Mouse (Mus musculus): ENCODE data around the gene M1ap.

Gene M1ap

DNA sequence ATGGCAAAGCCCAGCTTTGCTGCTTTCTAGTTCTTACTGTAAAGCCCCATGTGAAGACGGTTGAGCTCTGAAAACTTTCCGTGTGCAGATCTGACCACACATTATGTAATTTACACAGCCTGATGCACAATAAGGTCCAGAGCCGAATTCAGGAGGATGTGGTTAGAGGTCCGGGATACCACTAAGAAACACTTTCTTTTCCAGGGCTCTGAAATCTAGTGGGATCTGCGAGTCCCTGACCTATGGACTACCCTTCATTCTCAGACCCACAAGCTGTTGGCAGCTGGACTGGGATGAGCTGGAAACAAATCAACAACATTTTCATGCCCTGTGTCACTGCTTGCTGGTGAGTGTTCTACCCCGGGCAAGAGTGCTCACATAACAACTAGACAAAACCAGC is 59.4 kb downstream of the M1ap start:
- DNase-seq (ENCODE audit: low spot score in 2 of 2): no peak

DNA sequence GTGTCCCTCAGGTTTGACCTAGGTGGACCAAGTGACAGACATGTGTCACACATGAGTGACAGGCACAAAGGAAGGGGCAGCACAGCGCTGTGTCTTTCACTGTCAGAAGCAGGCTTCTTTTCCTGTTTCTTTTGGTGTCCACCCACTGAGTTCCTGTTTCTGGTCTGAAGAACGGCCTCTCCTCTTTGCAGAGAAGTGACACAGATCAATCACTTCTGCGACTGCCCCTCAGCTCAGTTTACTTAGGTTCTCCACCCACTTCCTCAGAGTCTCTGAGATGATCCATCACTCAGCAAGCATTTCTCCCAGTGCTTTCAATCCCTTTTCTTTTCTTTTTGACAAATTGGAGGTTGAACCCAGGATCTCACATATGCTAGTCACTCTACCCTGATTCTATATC is 62.0 kb downstream of the M1ap start:
- no peak for DNase-seq (ENCODE audit: low spot score in 2 of 2)

DNA sequence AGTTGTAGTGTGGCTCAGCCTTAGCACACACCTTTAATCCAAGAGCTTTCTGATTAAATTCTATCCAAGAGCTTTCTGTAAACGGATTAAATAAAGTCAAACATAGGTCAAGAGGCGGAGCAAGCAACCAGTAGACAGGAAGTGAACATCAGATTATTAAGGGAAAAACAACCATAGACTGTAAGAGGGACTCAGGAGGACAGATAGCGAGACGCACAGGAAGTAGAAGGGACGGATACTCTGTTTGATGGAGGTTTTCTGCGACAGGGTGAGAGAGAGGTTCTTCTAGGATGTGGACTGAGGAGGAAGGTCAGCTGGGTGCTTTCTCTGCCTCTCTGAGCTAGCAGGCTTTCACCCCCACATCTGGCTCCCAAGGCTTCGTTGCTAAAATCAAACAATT is 63.3 kb downstream of the M1ap start:
- no peak for DNase-seq (ENCODE audit: low spot score in 2 of 2)

DNA sequence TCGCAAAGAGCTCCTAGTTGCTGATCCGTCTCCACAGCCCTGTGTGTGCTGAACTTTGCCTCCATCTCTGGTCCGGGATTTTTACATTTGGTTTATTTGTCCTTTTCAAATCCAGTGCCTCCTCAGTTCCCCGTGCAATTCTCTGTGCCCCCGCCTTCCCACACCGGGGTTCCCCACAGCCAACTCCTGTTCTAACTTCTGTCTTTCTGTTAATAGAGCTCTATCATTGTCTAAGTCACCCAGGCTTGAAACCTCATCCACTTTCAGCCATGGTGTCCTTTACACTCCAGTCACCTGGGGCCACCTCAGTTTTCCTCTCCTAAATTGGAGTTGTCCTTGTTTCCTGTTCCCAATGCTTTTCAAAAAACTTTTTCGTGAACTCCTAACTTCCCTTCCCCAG is 64.6 kb downstream of the M1ap start:
- DNase-seq (ENCODE audit: low spot score in 2 of 2): no peak

DNA sequence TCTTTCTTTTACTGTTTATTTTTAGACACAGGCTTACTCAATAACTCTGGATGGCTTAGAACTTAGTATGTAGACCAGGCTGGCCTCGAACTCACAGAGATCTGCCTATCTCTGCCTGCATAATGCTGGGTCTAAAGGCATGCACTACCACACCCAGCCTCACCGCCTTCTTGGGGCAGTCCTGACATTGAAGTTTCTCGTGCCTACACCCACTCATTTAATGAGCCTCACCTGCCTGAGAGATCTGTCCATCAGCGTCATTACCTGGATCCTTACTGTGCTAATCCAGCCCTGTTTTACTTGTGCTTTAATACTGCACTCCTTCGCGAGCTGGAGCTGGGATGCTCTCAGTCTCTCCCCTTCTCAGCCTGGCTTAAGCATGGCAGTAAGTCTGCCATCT is 65.1 kb downstream of the M1ap start:
- no peak for DNase-seq (ENCODE audit: low spot score in 2 of 2)

DNA sequence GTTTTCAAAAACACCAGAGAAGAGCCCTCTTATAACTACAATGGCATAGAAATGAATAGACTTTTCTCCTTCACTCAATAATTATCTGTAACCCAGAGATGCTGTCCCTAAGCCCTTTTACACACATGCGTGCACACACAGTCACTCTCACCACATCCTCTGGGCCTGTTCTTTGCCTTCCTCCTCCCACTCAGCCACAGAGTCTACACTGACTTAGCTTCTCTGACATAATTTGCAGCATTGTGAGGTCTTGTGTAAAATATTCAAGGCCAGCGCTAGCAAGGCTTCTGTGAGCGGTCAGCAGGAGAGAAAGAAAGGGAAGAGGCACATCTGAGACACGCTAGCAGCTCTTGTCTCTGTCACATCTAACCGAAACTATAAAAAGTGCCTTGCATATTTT is 66.7 kb downstream of the M1ap start:
- DNase-seq (ENCODE audit: low spot score in 2 of 2): no peak

DNA sequence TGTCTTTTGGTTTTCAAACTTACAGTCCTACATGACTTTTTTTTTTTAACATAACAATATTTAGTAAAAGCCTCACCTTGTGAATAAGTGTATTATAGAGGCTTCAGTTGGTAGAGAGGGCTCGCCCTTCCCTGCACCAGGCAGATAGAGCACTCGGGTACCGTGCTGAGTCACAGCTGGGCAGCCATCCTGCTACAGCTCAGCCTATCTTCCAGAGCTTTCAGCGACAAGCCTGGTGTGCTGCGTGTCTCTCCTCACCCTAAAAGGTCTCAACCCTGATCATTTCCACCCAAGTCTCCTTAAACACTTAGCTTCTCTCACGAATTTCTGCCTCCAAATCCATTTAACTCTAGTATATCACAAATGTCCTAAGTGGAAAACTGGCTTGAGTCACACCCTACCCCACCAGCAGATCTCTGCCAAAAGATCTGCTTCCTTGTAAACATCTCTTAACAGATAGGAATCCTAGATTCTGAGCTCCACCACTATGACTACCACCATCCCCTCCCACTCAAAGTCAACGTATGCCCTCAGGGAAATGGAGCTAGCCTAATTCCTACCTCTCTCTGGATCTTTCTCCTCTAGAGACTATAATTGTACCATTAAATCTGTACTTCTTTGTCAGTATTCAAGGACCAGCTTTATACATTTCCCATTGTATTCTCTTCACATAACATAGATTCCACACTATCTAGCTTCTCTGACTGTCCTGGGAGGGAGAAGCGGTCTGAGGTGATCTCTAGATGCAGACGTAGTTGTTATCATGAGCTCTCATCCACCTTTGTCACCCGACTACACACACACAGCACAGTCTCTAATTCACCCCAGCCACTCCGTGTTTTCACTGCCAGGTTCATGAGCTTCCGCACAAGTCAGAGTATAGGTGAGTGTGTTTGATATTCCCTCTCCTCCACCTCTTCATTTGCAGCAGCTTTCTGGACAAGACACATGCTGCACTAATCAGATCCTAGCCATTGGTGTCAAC is 68.1 kb downstream of the M1ap start:
- DNase-seq (ENCODE audit: low spot score in 2 of 2): no peak

DNA sequence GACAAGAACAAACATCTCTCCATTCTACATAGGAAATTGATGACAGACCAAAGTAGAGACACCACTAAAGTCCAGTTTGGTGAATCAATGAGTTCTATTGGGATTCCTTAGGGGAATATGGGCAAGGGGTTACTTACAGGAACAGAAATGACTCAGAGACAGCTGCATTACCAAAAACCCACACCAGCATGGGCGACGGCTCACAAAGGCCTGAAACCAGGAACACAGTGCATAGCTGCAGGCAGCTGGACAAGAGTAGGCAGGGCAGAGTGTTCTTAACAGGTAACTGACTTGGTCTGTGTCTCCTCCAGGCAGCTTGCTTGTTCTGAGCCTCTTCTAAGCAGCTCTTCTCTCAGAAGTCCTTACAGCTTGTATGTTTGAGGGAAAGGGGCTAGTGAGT is 69.0 kb downstream of the M1ap start:
- DNase-seq (ENCODE audit: low spot score in 2 of 2): no peak

DNA sequence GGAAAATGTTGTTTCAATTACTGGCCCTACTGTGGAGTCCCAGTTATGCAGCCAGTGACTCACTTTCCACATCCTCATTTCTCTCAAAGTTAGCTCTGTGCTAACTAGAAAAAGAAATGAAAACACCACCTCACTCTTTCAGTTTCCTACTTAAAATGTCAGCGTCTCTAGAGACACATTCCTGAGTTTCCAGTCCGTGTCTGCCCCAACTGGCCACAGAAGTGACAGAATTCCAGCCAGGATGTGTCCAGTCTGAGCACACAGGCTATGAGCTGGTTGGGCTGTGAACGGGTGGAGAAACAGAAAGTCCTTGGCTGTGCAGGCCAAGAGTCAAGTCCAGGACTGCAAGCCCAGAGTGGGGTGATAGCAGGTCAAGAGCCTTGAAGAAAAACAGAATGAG is 70.5 kb downstream of the M1ap start:
- peak in 1 of 2 experiments; percentile 43 for DNase-seq (ENCODE audit: low spot score in 2 of 2)

DNA sequence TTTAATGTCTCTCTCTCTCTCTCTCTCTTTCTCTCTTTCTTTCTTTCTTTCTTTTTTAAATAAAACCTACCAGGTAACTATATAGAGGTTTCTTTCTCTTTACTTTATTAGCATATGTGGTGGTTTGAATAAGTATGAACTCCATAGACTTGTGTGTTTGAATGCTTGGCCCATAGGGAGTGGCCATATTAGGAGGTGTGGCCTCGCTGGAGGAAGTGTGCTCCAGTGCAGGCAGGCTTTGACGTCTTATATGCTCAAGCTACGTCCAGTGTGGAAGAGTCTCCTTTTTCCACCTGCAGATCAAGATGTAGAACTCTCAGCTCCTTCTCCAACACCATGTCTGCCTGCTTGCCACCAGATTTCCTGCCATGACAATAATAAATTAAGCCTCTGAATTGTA is 72.3 kb downstream of the M1ap start:
- no peak for DNase-seq (ENCODE audit: low spot score in 2 of 2)

DNA sequence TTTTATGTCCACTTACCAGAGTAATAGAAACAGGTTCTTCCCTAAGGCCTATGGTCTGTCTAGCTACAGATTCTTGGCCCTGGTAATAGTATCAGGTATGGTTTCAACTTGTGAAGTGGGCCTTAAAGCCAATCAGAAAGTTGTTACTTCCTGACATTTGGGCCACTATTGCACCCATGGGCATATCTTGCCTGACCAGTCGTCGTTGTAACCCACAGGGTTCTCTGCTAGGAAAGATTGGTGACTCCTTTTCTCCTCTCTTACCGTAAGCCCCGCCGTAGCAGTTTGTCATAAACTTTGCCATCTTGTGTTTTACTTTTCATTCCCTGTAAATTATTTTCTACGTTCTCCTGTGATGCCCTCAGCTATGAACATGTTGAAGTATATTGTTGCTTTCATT is 73.4 kb downstream of the M1ap start:
- DNase-seq (ENCODE audit: low spot score in 2 of 2): no peak

DNA sequence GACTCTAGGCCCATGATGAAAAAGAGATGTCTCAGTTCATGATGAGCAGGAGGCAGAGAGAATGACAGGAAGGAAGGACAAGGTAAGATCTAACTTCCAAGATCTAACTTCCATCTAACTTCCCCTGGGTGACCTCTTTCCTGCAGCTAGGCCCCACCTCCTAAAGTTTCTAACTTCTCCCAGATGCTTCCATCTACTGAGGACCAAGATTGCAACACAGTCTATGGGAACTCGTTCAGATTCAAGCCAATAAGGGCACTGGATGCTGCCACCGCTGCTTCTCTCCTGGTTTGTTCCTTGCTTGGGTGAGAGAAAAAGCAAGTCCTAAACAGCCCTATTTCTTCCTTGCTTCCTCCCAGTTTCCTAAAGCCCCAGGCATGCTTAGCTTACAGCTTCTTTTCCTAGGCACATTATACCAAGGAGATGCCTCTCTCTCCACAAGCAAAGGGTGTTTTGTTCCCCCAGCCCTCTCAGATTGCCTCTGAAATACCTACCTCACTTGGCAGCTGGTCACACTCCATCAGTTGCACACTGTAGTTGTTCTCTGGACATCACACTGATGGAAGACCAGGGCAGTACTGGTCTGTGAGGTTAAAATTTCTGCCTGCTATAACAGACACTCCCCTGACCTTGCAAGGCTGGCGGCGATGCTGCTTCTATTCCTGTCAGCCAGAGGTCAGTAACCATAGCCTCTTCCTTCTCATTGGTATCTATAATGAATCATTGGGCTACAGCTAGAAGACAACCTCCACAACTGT is 74.3 kb downstream of the M1ap start:
- DNase-seq (ENCODE audit: low spot score in 2 of 2): no peak

DNA sequence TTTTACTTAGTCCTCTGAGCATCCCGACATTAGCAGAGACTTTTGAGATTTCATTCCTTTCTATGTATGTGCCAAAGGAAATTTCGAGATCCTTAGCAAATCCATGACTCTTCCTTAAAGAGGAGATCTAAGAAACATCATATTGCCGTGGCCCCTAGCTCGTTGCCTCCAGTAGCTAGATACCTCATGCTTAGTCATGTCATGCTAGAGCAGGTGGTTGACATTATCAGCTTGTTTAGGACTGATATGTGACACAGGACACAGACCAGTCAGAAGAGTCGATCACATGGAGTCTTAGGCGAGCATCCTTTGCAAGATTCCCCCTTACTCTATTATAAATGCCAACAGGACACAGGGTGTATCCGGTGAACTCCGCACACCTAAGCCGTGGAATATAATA is 76.3 kb downstream of the M1ap start:
- DNase-seq (ENCODE audit: low spot score in 2 of 2): no peak

DNA sequence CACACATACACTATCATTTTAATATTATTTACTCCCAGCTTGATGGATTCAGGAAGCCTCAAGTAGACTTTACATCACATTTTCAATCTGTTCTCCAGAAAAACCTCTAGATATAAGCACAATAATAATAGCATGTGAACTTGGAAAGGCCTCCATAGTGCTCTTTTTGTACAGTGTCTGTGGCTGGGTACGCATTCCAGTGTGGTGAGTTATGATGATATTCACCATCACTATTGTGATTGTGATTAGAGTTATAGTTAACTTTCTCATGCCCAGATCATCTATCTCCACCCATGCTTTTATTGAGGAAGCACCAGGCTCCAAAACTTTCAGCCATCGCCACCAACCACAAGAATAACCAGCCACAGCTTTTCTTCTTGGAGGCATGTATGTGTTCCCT is 77.1 kb downstream of the M1ap start:
- no peak for DNase-seq (ENCODE audit: low spot score in 2 of 2)

DNA sequence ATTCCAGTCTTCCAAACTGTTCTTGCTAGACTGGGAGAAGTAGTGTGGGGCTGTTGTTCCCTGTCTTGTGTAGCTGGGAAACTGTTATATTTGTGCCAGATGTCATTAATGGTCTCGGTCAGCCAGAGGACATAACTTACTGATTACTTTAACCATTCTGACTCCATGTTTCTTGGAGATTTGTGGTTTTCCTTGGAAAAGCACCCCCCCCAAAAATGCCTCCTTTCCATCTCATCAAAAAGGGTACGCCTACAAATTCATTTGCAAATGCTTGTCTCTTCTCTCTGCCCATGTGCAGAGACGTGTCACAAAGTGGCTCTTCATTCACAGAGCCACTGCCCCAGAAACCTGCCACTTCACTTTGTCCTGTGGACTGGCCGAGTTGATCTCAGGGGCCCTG is 77.7 kb downstream of the M1ap start:
- no peak for DNase-seq (ENCODE audit: low spot score in 2 of 2)

DNA sequence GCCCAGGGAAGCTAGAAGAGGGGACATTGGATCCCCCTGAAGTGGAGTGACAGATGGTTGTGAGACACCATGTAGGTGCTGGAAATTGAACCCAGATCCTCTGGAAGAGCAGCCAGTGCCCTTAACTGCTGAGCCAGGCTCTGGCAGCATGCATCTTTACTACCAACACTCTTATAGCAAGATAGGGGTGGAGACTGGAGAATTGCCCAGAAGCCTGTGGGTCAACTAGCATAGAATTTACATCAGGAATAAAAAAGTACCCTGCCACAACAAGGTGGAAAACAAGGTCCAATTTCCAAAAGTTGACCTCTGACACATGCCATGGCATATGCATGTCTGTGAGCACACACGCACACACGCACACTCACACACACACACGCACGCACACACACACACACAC is 78.5 kb downstream of the M1ap start:
- no peak for DNase-seq (ENCODE audit: low spot score in 2 of 2)

DNA sequence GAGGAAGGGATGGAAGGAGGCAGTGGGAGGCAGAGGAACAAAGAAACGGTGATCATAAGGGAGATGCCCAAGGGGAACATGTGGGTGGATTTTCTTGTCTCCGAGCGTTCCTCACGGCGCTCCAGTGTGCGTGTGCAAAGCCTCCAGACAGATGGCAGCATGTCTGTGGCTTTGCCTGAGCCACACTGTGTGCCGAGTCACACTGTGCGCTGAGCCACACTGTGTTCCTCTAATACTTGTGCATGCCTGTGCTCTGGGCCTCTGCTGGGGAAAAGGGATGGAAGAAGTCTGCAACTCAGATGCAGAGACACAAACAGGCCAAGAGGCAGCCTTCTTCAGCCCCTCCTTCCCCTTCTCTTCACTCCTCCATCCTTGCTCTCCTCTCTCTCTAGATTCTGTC is 80.6 kb downstream of the M1ap start:
- DNase-seq (ENCODE audit: low spot score in 2 of 2): no peak

DNA sequence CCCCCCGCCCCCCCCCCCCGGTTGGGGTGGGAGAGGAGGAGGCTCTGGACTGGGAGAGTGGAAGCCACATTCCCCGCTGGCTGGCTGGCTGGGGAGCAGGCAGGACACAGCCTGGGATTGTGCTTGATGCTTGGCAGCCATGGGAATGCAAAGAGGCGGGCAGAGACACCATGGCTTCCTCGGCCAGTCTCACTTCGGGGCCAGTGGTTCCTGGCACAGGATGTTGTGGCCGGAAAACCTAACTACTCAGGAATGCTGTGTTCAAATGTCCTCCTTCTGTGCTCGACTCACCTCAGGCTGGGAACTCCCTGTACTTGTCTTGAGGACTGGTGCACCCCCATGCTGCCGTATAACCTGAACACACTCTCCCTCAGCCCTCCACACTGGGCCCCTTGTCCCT is 81.0 kb downstream of the M1ap start:
- no peak for DNase-seq (ENCODE audit: low spot score in 2 of 2)

DNA sequence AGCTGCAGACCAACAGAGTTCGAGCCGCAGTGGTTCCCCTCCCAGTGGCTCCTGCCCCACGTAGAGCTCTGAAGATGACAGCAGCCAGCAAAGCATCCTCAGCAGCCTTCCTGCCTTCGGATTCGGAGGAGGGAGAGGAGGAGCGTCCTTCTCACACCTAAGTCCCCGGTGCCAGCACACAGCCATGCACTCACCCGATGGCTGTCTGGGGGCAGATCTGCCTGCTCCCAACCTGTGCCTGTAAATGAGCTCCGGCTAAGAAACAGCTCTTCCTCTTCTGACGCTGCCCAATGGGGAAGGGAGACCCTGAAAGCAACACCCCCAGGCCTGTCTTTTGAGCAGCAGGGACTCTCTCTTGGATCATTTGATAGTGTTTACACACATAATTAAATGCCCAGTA is 83.1 kb downstream of the M1ap start:
- no peak for DNase-seq (ENCODE audit: low spot score in 2 of 2)

DNA sequence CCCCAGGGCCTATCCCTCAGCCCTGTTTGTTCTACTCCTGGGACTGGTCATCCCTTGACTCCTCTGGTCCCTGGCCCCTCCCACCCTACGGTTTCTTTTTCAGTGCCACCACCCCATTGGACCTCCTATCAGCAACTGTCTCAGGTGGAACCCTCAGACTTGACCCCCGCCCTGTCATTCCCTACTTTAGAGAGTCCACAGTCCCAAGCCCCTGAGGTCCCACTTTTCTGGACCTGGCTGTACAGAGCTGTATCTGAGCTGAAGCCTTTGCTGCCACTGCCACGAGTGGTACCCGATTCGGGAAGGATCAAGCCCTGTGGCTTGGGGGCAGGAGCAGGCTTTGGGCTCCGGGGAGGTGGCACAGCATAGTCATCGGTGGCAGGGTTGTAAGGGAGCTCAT is 84.4 kb downstream of the M1ap start:
- no peak for DNase-seq (ENCODE audit: low spot score in 2 of 2)

DNA sequence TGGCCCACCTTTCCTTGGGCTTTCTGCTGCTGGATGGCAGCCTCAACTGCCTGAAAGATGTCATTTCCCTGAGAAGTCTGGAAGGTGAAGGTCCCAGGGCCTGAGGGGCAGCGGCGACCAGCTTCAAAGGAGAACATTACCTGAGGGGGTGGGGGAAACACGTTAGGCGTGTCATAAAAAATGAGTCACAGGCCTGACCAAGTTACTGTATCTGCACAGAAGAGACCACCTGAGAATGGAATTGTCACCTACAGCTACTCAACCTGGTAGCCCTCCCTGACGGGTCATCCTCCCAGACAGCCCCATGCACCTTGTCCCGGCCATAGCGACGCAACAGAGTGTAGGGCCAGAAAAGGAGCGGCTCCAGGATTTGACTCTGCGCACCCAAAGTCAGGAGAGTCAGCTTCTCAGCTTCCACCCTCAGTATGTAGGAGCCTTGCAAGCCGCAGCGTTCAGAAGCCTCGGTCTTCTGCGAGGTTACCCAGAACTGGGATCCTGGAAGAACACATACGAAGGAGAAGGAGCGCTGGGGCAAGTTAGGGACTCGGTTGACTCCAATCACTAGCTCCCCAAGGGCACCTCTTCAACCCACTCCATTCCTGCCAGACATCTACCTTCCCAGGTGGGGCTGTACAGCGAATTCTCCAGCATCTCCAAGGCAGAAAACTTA is 85.4 kb downstream of the M1ap start:
- no peak for DNase-seq (ENCODE audit: low spot score in 2 of 2)

DNA sequence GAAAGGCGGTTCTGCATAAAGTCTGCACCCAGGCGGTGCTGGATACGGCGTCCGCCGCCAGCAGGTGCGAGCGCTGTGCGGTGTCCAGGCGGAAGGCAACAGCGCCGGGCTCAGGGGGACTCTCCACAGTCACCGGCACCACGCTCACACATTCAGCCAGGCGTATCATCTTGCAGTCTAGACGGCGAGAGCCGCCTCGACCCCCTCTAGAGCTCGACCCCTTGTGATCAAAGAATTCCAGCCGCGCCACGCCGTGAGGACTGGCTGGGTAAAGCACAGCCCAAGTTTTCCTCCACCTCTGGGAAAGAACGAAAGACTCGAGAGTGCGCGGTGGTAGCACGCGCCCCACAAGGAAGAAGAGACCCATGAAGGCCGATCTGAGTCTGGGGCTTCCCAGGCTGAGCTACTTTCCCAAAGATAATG is 86.1 kb downstream of the M1ap start:
- peak in 1 of 2 experiments; percentile 46 for DNase-seq (ENCODE audit: low spot score in 2 of 2)
